Mouse (Mus musculus) ovary, adult 2 months (tissue): ENCODE results near the gene Dnaic1. TPM values are rescaled to one million over a fixed set of nuclear protein-coding genes. Genes with fewer than 3 reads are reported as not detected.

ENCODE experiments used
- polyA plus RNA-seq: library from polyadenylated mRNA; depleted of rRNA; stranded (reverse); fragments of >200 nt; gene quantifications from 2 replicates; pipeline ENCODE4 v1.2.3, GENCODE M21; 2012; rRNA removed

Gene Dnaic1
- 7.8 and 7.9 TPM in 2 replicates for polyA plus RNA-seq

GRCm38 (mm10) chr4:41569411-41569885, at the start of gene Dnaic1, which contains the start of gene Fam219a:
Gene Dnaic1 (plus strand): TSS chr4:41569775.
Gene Fam219a (minus strand): TSS chr4:41569538.

DNA sequence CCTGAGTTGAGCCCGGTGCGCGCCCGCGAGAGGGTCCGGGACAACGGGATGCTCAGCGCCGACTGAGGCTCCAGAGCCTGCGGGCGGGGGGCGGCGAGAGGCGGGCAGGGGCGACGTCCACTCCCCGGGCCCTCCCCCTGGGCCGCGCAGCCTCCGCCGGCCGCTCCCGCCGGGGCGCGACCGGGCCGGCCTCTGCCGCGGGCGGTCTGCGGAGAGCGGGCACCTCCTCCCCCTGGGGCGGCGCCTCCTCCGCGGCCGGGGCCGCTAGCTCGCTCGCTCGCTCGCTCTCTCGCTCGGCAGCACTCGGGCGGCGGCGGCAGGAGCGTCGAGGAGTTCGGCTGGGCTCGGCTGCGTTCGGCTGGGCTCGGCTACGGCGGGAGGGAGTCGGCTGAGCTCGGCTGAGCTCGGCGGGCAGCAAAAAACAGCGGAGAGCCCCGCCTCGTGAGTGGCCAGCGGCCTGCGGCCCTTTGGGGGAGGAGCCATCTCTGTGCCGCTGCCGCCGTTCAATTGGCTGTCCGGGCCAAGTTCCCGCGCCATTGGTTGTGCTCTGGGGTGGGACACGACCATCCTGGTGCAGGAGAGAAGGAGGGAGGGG, 70.4 kb downstream of the Dnaic1 start, which contains the start of gene Enho:
Enho (minus strand) TSS at position 412 of the 595 bp plus-strand sequence.

Other genes with a start within 250 kb of the Dnaic1 start
- gene Ubap1, start 220.8 kb upstream of the Dnaic1 start, polyA plus RNA-seq, result 17.2 and 23.3 TPM in 2 replicates
- 1.7 and 2.6 TPM in 2 replicates for gene Kif24, start 104.9 kb upstream of the Dnaic1 start, polyA plus RNA-seq
- 10.4 and 11.9 TPM in 2 replicates for gene Nudt2, start 104.6 kb upstream of the Dnaic1 start, polyA plus RNA-seq
- 8.8 and 9.1 TPM in 2 replicates for gene AI464131, start 66.7 kb upstream of the Dnaic1 start, polyA plus RNA-seq
- 36.8 and 36.9 TPM in 2 replicates for gene 1110017D15Rik, start 52.4 kb upstream of the Dnaic1 start, polyA plus RNA-seq
- gene Fam219a, start 237 bp upstream of the Dnaic1 start, polyA plus RNA-seq, result 39.7 and 44.1 TPM in 2 replicates
- gene Enho, start 70.5 kb downstream of the Dnaic1 start, polyA plus RNA-seq, result 37.4 and 45.6 TPM in 2 replicates
- gene Cntfr, start 127.3 kb downstream of the Dnaic1 start, polyA plus RNA-seq, result 21.2 and 25.5 TPM in 2 replicates
- gene Il11ra1, start 130.2 kb downstream of the Dnaic1 start, polyA plus RNA-seq, result 162 and 259 TPM in 2 replicates
- gene Rpp25l, start 143.8 kb downstream of the Dnaic1 start, polyA plus RNA-seq, result 65.6 and 76.5 TPM in 2 replicates
- 61.0 and 63.4 TPM in 2 replicates for gene Dctn3, start 153.4 kb downstream of the Dnaic1 start, polyA plus RNA-seq
- 0.09 TPM in 1 of 2 replicates, not detected in the other for gene Arid3c, start 161.4 kb downstream of the Dnaic1 start, polyA plus RNA-seq
- 85.7 and 104 TPM in 2 replicates for gene Galt, start 185.5 kb downstream of the Dnaic1 start, polyA plus RNA-seq
- gene Sigmar1, start 186.4 kb downstream of the Dnaic1 start, polyA plus RNA-seq, result 128 and 145 TPM in 2 replicates
- gene Ccl27a, start 204.5 kb downstream of the Dnaic1 start, polyA plus RNA-seq, result 54.6 and 69.8 TPM in 2 replicates